Mouse (Mus musculus) cerebellum, adult 2 months (tissue): ENCODE results near the gene Rnf32. TPM values are rescaled to one million over a fixed set of nuclear protein-coding genes. Genes with fewer than 3 reads are reported as not detected.

Experiments used
- DNase-seq, 2 experiments: peaks; one replicate each; pipeline ENCODE4 v3.0.0; 2021
- H3K27ac ChIP-seq: fragments of 200-500 bp; 2 replicates; pipeline ENCODE4 v1.5.1; 2012; ENCODE audit warnings: low read length, control low read depth, inconsistent platforms; ENCODE audit not compliant: insufficient read depth
- H3K27me3 ChIP-seq: fragments of 200-500 bp; 2 replicates; pipeline ENCODE4 v1.6.1; 2012; ENCODE audit warnings: inconsistent platforms, mild to moderate bottlenecking, low read length, moderate library complexity; ENCODE audit not compliant: control insufficient read depth, insufficient read depth
- H3K4me1 ChIP-seq: fragments of 200-500 bp; 2 replicates; pipeline ENCODE4 v1.6.1; 2011; ENCODE audit warnings: low read length; ENCODE audit not compliant: control insufficient read depth, insufficient read depth
- H3K4me3 ChIP-seq: fragments of 200-500 bp; replicated peaks from 2 replicates; pipeline ENCODE3; 2011; ENCODE audit warnings: mild to moderate bottlenecking, low read depth, low read length, control low read depth; ENCODE audit not compliant: insufficient read depth
- CTCF ChIP-seq: fragments of 200-500 bp; IDR thresholded peaks from 2 replicates; pipeline ENCODE4 v1.5.1; 2011; ENCODE audit warnings: low read depth, mild to moderate bottlenecking, control low read depth, low read length, moderate library complexity, borderline replicate concordance; ENCODE audit not compliant: insufficient read depth
- POLR2A ChIP-seq: fragments of 200-500 bp; IDR thresholded peaks from 2 replicates; pipeline ENCODE4 v1.6.1; 2011; ENCODE audit warnings: low read length, control low read depth, borderline replicate concordance; ENCODE audit not compliant: insufficient read depth
- WGBS: fragments of 180-500 bp; shearing (Covaris S2); methylation state at CpG from one replicate; pipeline ENCODE4 v1.1.7; 2018; 5-methylcytosine and 5-hydroxymethylcytosine counted together
- polyA plus RNA-seq: library from polyadenylated mRNA; depleted of rRNA; stranded (reverse); fragments of >200 nt; gene quantifications from 2 replicates; pipeline ENCODE4 v1.2.3, GENCODE M21; 2012; rRNA removed

The Rnf32 gene
- polyA plus RNA-seq, result 8.1 and 8.7 TPM in 2 replicates

GRCm38 (mm10) chr5:29195570-29196263 is at the start of gene Rnf32:
Rnf32 (plus strand) TSS chr5:29195992.
- peak within 1 kb of the TSS; percentile 13 for H3K27ac ChIP-seq
- H3K27me3 ChIP-seq, result no peaks in the 10 kb centered on the region
- peak within 1 kb of the TSS; percentile 68 for H3K4me3 ChIP-seq
- no peaks in the 10 kb centered on the region; the same call in 1 of the 2 replicates for H3K4me1 ChIP-seq
- TF ChIP-seq CTCF (no peak), POLR2A (peak; percentile 98)
- WGBS, result under 1% methylated on average over 69 of the region's 70 CpGs
- peak; percentile 90 to 91 for DNase-seq

GRCm38 (mm10) chr5:29150146-29150545 is 45.6 kb upstream of the Rnf32 start:
- Histone ChIP-seq H3K27me3 (no peaks in the 10 kb centered on the region), H3K4me1 (no peaks in the 10 kb centered on the region), H3K27ac (no peak overlapping the region), H3K4me3 (no peak overlapping the region)
- DNase-seq, result no peak
- TF ChIP-seq POLR2A (no peak), CTCF (no peak)
- WGBS, result 66% methylated on average over 4 of the region's 4 CpGs

- Histone ChIP-seq H3K27ac (no peak overlapping the region), H3K4me3 (no peak overlapping the region), H3K4me1 (no peaks in the 10 kb centered on the region), H3K27me3 (no peaks in the 10 kb centered on the region)
- TF ChIP-seq POLR2A (no peak), CTCF (no peak)
- whole genome bisulfite sequencing, result 40% methylated on average over 1 of the region's 1 CpGs
- DNase-seq, result no peak
These were observed 35.9 kb upstream of the Rnf32 start for GRCm38 (mm10) chr5:29159849-29160248.

GRCm38 (mm10) chr5:29166947-29167346 is 28.8 kb upstream of the Rnf32 start:
- H3K4me1 ChIP-seq, result no peaks in the 10 kb centered on the region
- 95% methylated on average over 2 of the region's 2 CpGs for WGBS
- no peak for DNase-seq
- TF ChIP-seq POLR2A (no peak), CTCF (no peak)
- H3K4me3 ChIP-seq, result no peak overlapping the region
- no peak overlapping the region for H3K27ac ChIP-seq
- no peaks in the 10 kb centered on the region for H3K27me3 ChIP-seq

- H3K4me3 ChIP-seq, result no peak overlapping the region
- H3K27me3 ChIP-seq, result no peaks in the 10 kb centered on the region
- H3K4me1 ChIP-seq, result no peaks in the 10 kb centered on the region
- no peak for DNase-seq
- no peak for TF ChIP-seq POLR2A
- TF ChIP-seq CTCF, result no peak
- no peak overlapping the region for H3K27ac ChIP-seq
- WGBS, result 29% methylated on average over 6 of the region's 6 CpGs
These were observed 25.6 kb upstream of the Rnf32 start for GRCm38 (mm10) chr5:29170193-29170592.

- Histone ChIP-seq H3K27ac (no peak overlapping the region), H3K4me3 (no peak overlapping the region), H3K27me3 (no peaks in the 10 kb centered on the region), H3K4me1 (no peaks in the 10 kb centered on the region)
- no peak for DNase-seq
- TF ChIP-seq CTCF (no peak), POLR2A (no peak)
These were observed 24.6 kb upstream of the Rnf32 start for GRCm38 (mm10) chr5:29171165-29171564.

GRCm38 (mm10) chr5:29186798-29187197 is 9.0 kb upstream of the Rnf32 start:
- TF ChIP-seq CTCF (no peak), POLR2A (no peak)
- Histone ChIP-seq H3K4me3 (no peak overlapping the region), H3K27me3 (no peaks in the 10 kb centered on the region), H3K4me1 (no peaks in the 10 kb centered on the region), H3K27ac (no peak overlapping the region)
- 79% methylated on average over 5 of the region's 5 CpGs for WGBS
- DNase-seq, result no peak

- Histone ChIP-seq H3K4me1 (no peaks in the 10 kb centered on the region; the same call in 1 of the 2 replicates), H3K27ac (peak overlapping the region; percentile 13), H3K27me3 (no peaks in the 10 kb centered on the region), H3K4me3 (peak overlapping the region; percentile 68)
- no peak for DNase-seq
- 6% methylated on average over 9 of the region's 9 CpGs for WGBS
- no peak for TF ChIP-seq POLR2A
- TF ChIP-seq CTCF, result no peak
These were observed 592 bp upstream of the Rnf32 start for GRCm38 (mm10) chr5:29195231-29195569.
